Mouse (Mus musculus): ENCODE data around the gene Spag16. TPM values are rescaled to one million over a fixed set of nuclear protein-coding genes. Genes with fewer than 3 reads are reported as not detected.

The Spag16 gene
- total RNA-seq (2014; rRNA removed): 1.3 and 1.4 TPM in 2 replicates
- polyA plus RNA-seq (2015; fragmentation: Nextera tagmentation; extraction: Ambion mirVana): 2.8 and 3.1 TPM in 2 replicates

DNA sequence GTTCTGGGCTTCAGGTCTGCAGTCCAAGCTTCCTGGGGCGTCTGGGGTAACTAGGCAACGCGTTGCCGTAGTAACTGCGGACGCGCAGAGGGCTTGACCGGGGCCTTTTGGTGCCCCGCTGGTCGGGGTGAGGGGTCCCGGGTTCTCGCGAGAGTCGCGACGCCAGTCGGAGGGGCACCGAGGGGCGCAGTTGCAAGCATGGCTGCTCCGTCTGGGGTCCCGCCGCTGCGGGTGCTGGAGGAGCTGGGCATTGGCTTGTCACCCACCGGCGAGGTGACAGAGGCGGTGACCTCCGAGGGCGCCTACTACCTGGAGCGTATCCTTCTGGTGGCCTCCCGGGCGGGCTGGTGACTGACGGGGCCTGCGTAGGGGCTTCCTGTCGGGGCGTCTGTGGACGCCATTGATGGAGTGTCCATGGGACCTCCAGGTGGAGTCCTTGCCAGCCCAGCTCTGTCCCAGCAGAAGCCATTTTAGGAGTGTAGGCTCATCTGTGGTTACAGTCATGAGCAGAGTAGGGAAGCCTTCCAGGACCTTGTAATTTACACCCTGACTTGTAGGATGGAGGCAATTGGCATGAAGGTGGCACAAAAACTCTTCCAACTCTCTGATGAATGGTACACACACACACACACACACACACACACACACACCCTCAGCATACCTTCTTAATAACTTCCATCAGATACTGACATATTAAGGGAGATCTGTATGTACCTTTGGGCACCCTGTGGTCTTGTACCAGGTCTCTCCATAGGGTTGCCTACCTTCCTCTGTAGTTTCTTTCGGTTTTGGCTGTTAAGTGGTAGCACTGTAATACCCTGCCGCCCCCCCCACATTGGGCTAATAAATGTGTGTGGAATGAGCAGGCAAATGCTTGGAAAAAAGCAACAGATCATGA is at the start of gene Spag16:
Gene Spag16 (plus strand): TSS at position 165 of the 898 bp plus-strand sequence.
- peak; percentile 98 for ATAC-seq
- WGBS: 9% methylated on average over 34 of the region's 38 CpGs
- Histone ChIP-seq H3K27me3 (ENCODE audit: insufficient read depth, low read length) (no peaks in the 10 kb centered on the region), H3K4me3 (ENCODE audit: low read length) (peak within 1 kb of the TSS; percentile 48), H3K36me3 (ENCODE audit: insufficient read depth, low read length) (no peaks in the 10 kb centered on the region), H3K9ac (replicated peaks; ENCODE audit: low read length) (peak within 1 kb of the TSS; percentile 40), H3K9me3 (ENCODE audit: low read length) (no peaks in the 10 kb centered on the region), H3K4me1 (ENCODE audit: insufficient read depth, low read length) (no peaks in the 10 kb centered on the region; the same call in 1 of the 2 replicates), H3K4me2 (ENCODE audit: low read depth, low read length) (peak within 1 kb of the TSS; percentile 64), H3K27ac (no peak within 1 kb of the TSS)
- TF ChIP-seq CTCF (IDR thresholded peaks at IDR 0.05; ENCODE audit: low read depth): no peak
- DNase-seq (ENCODE audit: low spot score): peak; percentile 83

DNA sequence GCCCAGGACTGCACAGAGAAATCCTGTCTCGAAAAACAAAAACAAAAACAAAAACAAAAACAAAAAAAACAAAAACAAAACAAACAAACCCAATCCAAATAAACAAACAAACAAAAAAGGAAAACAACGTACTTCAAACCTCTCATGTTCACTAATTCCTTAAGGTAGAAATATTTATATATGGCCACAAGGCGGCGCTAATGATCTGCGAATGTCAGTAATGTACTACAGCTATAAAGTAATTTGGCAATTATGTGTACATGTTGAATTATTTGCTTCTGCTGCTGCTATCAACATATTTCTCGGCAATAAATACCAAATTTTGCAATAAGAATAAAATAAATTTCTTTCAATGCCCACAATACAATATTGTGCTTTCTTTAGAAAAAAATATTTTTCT is 41.6 kb upstream of the Spag16 start:
- Histone ChIP-seq H3K4me3 (ENCODE audit: low read length) (no peak overlapping the region), H3K36me3 (ENCODE audit: insufficient read depth, low read length) (no peaks in the 10 kb centered on the region), H3K27me3 (ENCODE audit: insufficient read depth, low read length) (no peaks in the 10 kb centered on the region), H3K27ac (no peak overlapping the region), H3K9me3 (ENCODE audit: low read length) (no peaks in the 10 kb centered on the region), H3K4me2 (ENCODE audit: low read depth, low read length) (no peak overlapping the region), H3K4me1 (ENCODE audit: insufficient read depth, low read length) (no peaks in the 10 kb centered on the region), H3K9ac (replicated peaks; ENCODE audit: low read length) (no peak overlapping the region)
- TF ChIP-seq CTCF (IDR thresholded peaks at IDR 0.05; ENCODE audit: low read depth): peak; percentile 81
- no peak for ATAC-seq
- 4% methylated on average over 6 of the region's 6 CpGs for WGBS
- peak; percentile 87 for DNase-seq (ENCODE audit: low spot score)

DNA sequence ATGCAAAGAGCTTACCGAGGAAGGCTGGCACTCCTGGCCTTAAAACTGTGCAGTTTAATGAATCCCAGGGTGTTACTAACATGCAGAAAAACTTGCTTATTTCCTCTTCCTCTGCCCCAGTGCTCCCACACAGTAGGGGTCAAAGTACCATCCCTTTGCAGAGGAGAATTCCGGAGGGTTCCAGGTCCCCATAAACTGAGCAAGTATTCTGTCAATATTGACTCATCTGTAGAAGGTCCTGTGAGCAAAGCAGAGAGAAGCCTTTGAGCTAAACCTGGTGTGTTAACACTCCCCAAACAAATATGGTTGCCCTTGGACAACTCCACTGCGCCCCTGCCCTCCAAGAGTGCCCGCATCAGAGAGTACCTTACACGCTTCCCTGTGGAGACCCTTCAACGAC is 40.1 kb upstream of the Spag16 start:
- DNase-seq (ENCODE audit: low spot score) (no peak), ATAC-seq (no peak)
- Histone ChIP-seq H3K27ac (no peak overlapping the region), H3K9me3 (ENCODE audit: low read length) (no peaks in the 10 kb centered on the region), H3K36me3 (ENCODE audit: insufficient read depth, low read length) (no peaks in the 10 kb centered on the region), H3K4me2 (ENCODE audit: low read depth, low read length) (no peak overlapping the region), H3K27me3 (ENCODE audit: insufficient read depth, low read length) (no peaks in the 10 kb centered on the region), H3K4me3 (ENCODE audit: low read length) (no peak overlapping the region), H3K9ac (replicated peaks; ENCODE audit: low read length) (no peak overlapping the region), H3K4me1 (ENCODE audit: insufficient read depth, low read length) (no peaks in the 10 kb centered on the region)
- WGBS: 72% methylated on average over 6 of the region's 6 CpGs
- no peak for TF ChIP-seq CTCF (IDR thresholded peaks at IDR 0.05; ENCODE audit: low read depth)

DNA sequence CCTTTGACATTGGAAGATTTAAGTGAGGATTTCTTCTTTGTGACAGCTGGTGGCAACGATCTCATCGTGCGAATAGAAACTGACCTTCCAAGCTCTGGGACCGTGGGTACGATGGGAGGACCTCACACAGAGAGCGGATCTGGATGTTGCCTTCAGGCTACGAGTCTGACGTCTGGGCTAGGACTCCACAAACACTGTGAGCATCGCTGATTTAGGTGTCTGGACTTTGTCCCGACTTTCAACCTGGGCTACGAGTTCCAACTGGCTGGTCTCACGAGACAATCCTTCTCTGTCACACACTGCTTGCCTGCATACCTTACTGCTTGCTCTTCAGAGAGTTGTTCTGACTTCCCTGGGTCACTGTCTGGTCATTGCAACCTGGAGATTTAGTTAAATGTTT is 39.4 kb upstream of the Spag16 start:
- H3K27me3 ChIP-seq (ENCODE audit: insufficient read depth, low read length): no peaks in the 10 kb centered on the region
- no peaks in the 10 kb centered on the region for H3K9me3 ChIP-seq (ENCODE audit: low read length)
- H3K9ac ChIP-seq (replicated peaks; ENCODE audit: low read length): no peak overlapping the region
- H3K4me3 ChIP-seq (ENCODE audit: low read length): no peak overlapping the region
- TF ChIP-seq CTCF (IDR thresholded peaks at IDR 0.05; ENCODE audit: low read depth): no peak
- DNase-seq (ENCODE audit: low spot score): no peak
- no peaks in the 10 kb centered on the region for H3K4me1 ChIP-seq (ENCODE audit: insufficient read depth, low read length)
- no peaks in the 10 kb centered on the region for H3K36me3 ChIP-seq (ENCODE audit: insufficient read depth, low read length)
- ATAC-seq: no peak
- no peak overlapping the region for H3K27ac ChIP-seq
- WGBS: 77% methylated on average over 12 of the region's 12 CpGs
- no peak overlapping the region for H3K4me2 ChIP-seq (ENCODE audit: low read depth, low read length)

DNA sequence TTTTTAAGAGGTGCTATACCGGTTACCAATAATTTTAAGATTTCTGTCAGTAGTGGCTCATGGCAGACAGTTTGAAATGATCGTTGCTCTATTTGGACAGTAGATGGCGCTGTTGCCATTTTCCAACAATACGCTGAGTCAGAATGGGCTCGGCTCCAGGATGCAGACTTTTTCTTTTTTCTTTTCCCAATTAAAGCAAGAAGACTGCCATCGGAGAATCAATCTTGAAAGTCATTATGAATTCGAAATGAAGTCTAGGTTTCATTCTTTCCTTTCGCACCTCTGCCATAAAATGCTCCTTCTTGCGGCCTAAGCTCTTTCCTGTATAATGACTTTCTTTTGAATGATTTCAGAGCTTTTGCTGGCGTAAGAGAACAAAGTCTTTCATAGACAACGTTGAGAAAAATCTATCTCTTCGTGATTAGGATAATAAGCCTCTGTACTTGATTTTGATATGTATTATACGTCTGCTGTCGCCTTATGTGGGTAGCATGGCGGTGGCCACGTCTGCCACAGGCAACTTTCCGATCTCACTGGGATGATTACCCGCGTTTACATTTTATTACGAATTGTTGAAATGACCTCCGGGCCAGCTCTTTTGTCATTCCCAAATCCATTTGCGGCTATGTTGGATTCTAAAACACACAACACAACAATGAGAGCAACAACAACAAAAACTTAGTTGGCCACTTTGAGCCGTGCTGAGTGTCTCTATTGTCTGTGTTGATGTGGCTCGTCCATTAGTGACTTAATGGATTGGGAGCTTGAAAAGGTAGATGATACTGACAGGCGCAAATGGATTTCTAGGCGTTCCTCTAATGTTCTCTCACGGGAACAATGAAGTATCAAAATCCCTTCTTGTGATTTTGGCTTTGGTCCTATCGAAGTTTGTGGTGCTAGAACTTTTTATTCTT is 36.2 kb upstream of the Spag16 start:
- H3K4me2 ChIP-seq (ENCODE audit: low read depth, low read length): peak overlapping the region; percentile 59
- no peaks in the 10 kb centered on the region for H3K9me3 ChIP-seq (ENCODE audit: low read length)
- H3K9ac ChIP-seq (replicated peaks; ENCODE audit: low read length): 0 out of 2 replicates have a peak overlapping the region, but pooled peaks have one; percentile 9
- no peaks in the 10 kb centered on the region for H3K4me1 ChIP-seq (ENCODE audit: insufficient read depth, low read length)
- peak overlapping the region; percentile 20; the same call in 1 of the 2 replicates for H3K27ac ChIP-seq
- peak; percentile 84 for TF ChIP-seq CTCF (IDR thresholded peaks at IDR 0.05; ENCODE audit: low read depth)
- peak overlapping the region; percentile 30 for H3K4me3 ChIP-seq (ENCODE audit: low read length)
- H3K27me3 ChIP-seq (ENCODE audit: insufficient read depth, low read length): no peaks in the 10 kb centered on the region
- H3K36me3 ChIP-seq (ENCODE audit: insufficient read depth, low read length): no peaks in the 10 kb centered on the region
- ATAC-seq (peak; percentile 56; the same call in 1 of the 2 replicates), DNase-seq (ENCODE audit: low spot score) (peak; percentile 90)
- 17% methylated on average over 28 of the region's 28 CpGs for WGBS

DNA sequence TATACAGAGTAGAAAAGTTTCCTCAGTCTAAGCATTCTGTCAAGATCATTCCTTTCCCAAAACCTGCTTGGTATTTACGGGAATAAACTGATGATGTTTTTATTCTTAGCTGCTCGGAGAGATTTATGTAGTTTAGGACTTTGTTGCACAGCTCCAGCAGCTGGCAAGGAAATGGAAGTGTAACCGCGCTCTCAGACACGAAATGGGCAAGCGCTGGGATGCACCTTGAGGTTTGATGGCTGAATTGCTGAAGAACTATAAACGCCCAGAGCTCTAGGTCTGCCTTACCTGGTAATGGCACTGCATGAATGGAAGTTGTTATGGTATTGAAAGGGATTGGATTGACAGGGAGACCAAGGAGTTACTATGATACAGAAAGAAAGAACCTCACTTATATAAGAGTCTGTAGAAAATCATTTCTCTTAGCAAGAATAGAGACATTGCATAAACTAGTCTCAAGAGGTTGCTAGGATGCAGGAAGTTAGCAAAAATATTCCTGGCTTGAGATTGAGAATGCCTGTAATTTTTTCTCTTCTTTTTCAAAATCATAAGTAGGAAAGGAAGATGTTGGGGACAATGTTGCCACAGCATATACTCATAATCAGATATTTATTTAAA is 27.7 kb upstream of the Spag16 start:
- no peaks in the 10 kb centered on the region for H3K36me3 ChIP-seq (ENCODE audit: insufficient read depth, low read length)
- H3K27ac ChIP-seq: no peak overlapping the region
- no peak overlapping the region for H3K4me2 ChIP-seq (ENCODE audit: low read depth, low read length)
- H3K9me3 ChIP-seq (ENCODE audit: low read length): no peaks in the 10 kb centered on the region
- no peaks in the 10 kb centered on the region for H3K4me1 ChIP-seq (ENCODE audit: insufficient read depth, low read length)
- no peak for DNase-seq (ENCODE audit: low spot score)
- no peak overlapping the region for H3K9ac ChIP-seq (replicated peaks; ENCODE audit: low read length)
- no peak overlapping the region for H3K4me3 ChIP-seq (ENCODE audit: low read length)
- ATAC-seq: no peak
- 86% methylated on average over 7 of the region's 7 CpGs for WGBS
- TF ChIP-seq CTCF (IDR thresholded peaks at IDR 0.05; ENCODE audit: low read depth): no peak
- H3K27me3 ChIP-seq (ENCODE audit: insufficient read depth, low read length): no peaks in the 10 kb centered on the region
